ENCODE assay signal across 8 mouse cellular contexts in genomic region chr12:70452143-70452542, GRCm38 (mm10). TPM values are rescaled to one million over a fixed set of nuclear protein-coding genes. Genes with fewer than 3 reads are reported as not detected.
A peak's percentile ranks its signal among the peaks of the same experiment; 100 is the strongest.
DNase-seq lines count a peak whose midpoint lies in the region; ATAC-seq lines count a peak whose summit lies in the region.

No protein-coding gene starts in this region.

- no peaks in the 10 kb centered on the region; the same call in 1 of the 2 replicates for H3K36me3 ChIP-seq in heart, embryonic 15.5 days
- peaks cover 8% of the 10 kb centered on the region; the same call in 1 of the 2 replicates for H3K36me3 ChIP-seq in hindbrain, embryonic 14.5 days (replicated peaks; ENCODE audit: control insufficient read depth, insufficient read depth)
- H3K36me3 ChIP-seq in midbrain, embryonic 13.5 days = peaks cover 4% of the 10 kb centered on the region

- H3K27ac ChIP-seq in heart, embryonic 15.5 days = peak overlapping the region; percentile 75; the same call in 1 of the 2 replicates
- H3K27ac ChIP-seq in hindbrain, embryonic 14.5 days = no peak overlapping the region
- H3K27ac ChIP-seq in midbrain, embryonic 13.5 days = no peak overlapping the region; the same call in 1 of the 2 replicates

- 62% methylated on average over 2 of the region's 2 CpGs for WGBS in heart, embryonic 15.5 days
- WGBS in hindbrain, embryonic 14.5 days = 87% methylated on average over 2 of the region's 2 CpGs
- WGBS in midbrain, embryonic 13.5 days = 89% methylated on average over 2 of the region's 2 CpGs

- H3K4me2 ChIP-seq in heart, embryonic 15.5 days = peak overlapping the region; percentile 73
- H3K4me2 ChIP-seq in hindbrain, embryonic 14.5 days (replicated peaks) = peak overlapping the region; percentile 71
- H3K4me2 ChIP-seq in midbrain, embryonic 13.5 days (replicated peaks) = peak overlapping the region; percentile 64

- H3K9me3 ChIP-seq in heart, embryonic 15.5 days (replicated peaks) = no peaks in the 10 kb centered on the region
- H3K9me3 ChIP-seq in hindbrain, embryonic 14.5 days (ENCODE audit: control insufficient read depth, low read length) = no peaks in the 10 kb centered on the region
- H3K9me3 ChIP-seq in midbrain, embryonic 13.5 days = no peaks in the 10 kb centered on the region

- H3K4me3 ChIP-seq in heart, embryonic 15.5 days = peak overlapping the region; percentile 92
- no peak overlapping the region; the same call in 1 of the 2 replicates for H3K4me3 ChIP-seq in hindbrain, embryonic 14.5 days (replicated peaks; ENCODE audit: low read length)
- no peak overlapping the region for H3K4me3 ChIP-seq in midbrain, embryonic 13.5 days (replicated peaks)

- no peaks in the 10 kb centered on the region for H3K27me3 ChIP-seq in heart, embryonic 15.5 days
- H3K27me3 ChIP-seq in hindbrain, embryonic 14.5 days (ENCODE audit: control insufficient read depth, insufficient read depth, low read length) = no peaks in the 10 kb centered on the region
- H3K27me3 ChIP-seq in midbrain, embryonic 13.5 days = no peaks in the 10 kb centered on the region

- no peak for ATAC-seq in heart, embryonic 15.5 days (replicated peaks; ENCODE audit: insufficient number of reproducible peaks, insufficient read depth, low FRiP score, low read depth)
- no peak for ATAC-seq in hindbrain, embryonic 14.5 days (ENCODE audit: low FRiP score)
- ATAC-seq in midbrain, embryonic 13.5 days = no peak
- ATAC-seq in granulocyte monocyte progenitor cell, adult 5-6 weeks (replicated peaks; ENCODE audit: poor library complexity, severe bottlenecking) = no peak

- H3K4me1 ChIP-seq in heart, embryonic 15.5 days (replicated peaks) = peaks cover 19% of the 10 kb centered on the region
- peaks cover 12% of the 10 kb centered on the region for H3K4me1 ChIP-seq in hindbrain, embryonic 14.5 days (replicated peaks; ENCODE audit: control insufficient read depth, insufficient read depth, low read length)
- H3K4me1 ChIP-seq in midbrain, embryonic 13.5 days (replicated peaks) = peaks cover 22% of the 10 kb centered on the region

- intact Hi-C loops in heart, postnatal 10 days (cut with DNase I) = no loop called here

- no peak for DNase-seq in heart, postnatal 10 days
- peak; percentile 78 for DNase-seq in c-Kit-positive CD71-positive TER-119-negative erythroid progenitor cells, embryonic 14.5 days (ENCODE audit: low read depth)
- DNase-seq in hindbrain, embryonic 14.5 days (ENCODE audit: low spot score) = no peak
- no peak for DNase-seq in adrenal gland, postnatal 36 days
- no peak for DNase-seq in right cerebral cortex, postnatal 4 days

- H3K9ac ChIP-seq in heart, embryonic 15.5 days = peak overlapping the region; percentile 84
- peak overlapping the region; percentile 86 for H3K9ac ChIP-seq in hindbrain, embryonic 14.5 days
- H3K9ac ChIP-seq in midbrain, embryonic 13.5 days (replicated peaks) = no peak overlapping the region

RNA-seq across cellular contexts. Expression of gene Tmx1, which starts 0.8 kb away (rescaled TPM):
- 71.4 and 74.4 TPM in 2 replicates for polyA plus RNA-seq in heart, embryonic 15.5 days (2015; fragmentation: Nextera tagmentation; extraction: Ambion mirVana)
- 10 to 100 TPM; 45.9 to 49.2 TPM for total RNA-seq in heart, postnatal 10 days (2021)
- polyA plus RNA-seq in hindbrain, embryonic 14.5 days (2014; fragmentation: Nextera tagmentation; extraction: Ambion mirVana) = 108 and 117 TPM in 2 replicates
- polyA plus RNA-seq in midbrain, embryonic 13.5 days (2015; fragmentation: Nextera tagmentation; extraction: Ambion mirVana) = 139 and 152 TPM in 2 replicates
- total RNA-seq in adrenal gland, postnatal 36 days (2021) = 10 to 100 TPM; 44.9 to 50.3 TPM
- total RNA-seq in granulocyte monocyte progenitor cell, adult 5-6 weeks (2014; fragmentation: Nextera tagmentation) = 40.2 and 49.4 TPM in 2 replicates
- total RNA-seq in granulocyte monocyte progenitor cell, adult 5-6 weeks (2017) = 92.6 and 103 TPM in 2 replicates
